Comparison of ENCODE assay signal across 27 mouse cellular contexts in genomic region chr11:119705381-119706066, GRCm38 (mm10).
"Had no signal": no experiment of that assay in that cellular context is flagged by ENCODE, and none has a peak within 500 bp of the region (broad histone marks: within the 10 kb centered on the region; RNA-seq: fewer than 3 reads in every experiment).

No protein-coding gene starts in this region.

- DNase-seq: gastrocnemius, postnatal 14 days; heart, adult 18-20 months; heart, postnatal 14 days; heart, postnatal 36 days; kidney, adult 18-20 months; kidney, adult 9 months; kidney, postnatal 10 days; kidney, postnatal 25 days; kidney, postnatal 4 days; liver; liver, embryonic 13.5 days had no signal

- H3K27ac ChIP-seq: heart, embryonic 10.5 days; hindbrain, embryonic 10.5 days; hindbrain, embryonic 12.5 days; hindbrain, embryonic 14.5 days; intestine, embryonic 15.5 days; kidney, embryonic 15.5 days; layer of hippocampus, adult 2 months; left cerebral cortex, adult 2 months; limb, embryonic 10.5 days; limb, embryonic 12.5 days; liver, embryonic 13.5 days; liver, embryonic 15.5 days had no signal

- H3K36me3 ChIP-seq: heart, embryonic 10.5 days; heart, embryonic 12.5 days; hindbrain, embryonic 10.5 days; hindbrain, embryonic 12.5 days; intestine, embryonic 15.5 days; kidney, embryonic 15.5 days; limb, embryonic 10.5 days; limb, embryonic 12.5 days; liver, embryonic 13.5 days; liver, embryonic 15.5 days had no signal

- H3K27me3 ChIP-seq: heart, embryonic 12.5 days; hindbrain, embryonic 12.5 days; intestine, embryonic 15.5 days; kidney, embryonic 15.5 days; limb, embryonic 12.5 days; liver, embryonic 13.5 days; liver, embryonic 15.5 days had no signal

- ATAC-seq: hindbrain, embryonic 16.5 days; inflammation-experienced regulatory T-cells, adult 6 months; intestine, embryonic 15.5 days; intestine, postnatal 0 days had no signal

- H3K4me1 ChIP-seq: intestine, embryonic 15.5 days; kidney, embryonic 15.5 days; limb, embryonic 10.5 days had no signal

- H3K4me2 ChIP-seq: heart, embryonic 12.5 days; hindbrain, embryonic 12.5 days; hindbrain, embryonic 14.5 days; intestine, embryonic 15.5 days; kidney, embryonic 15.5 days; limb, embryonic 12.5 days; liver, embryonic 11.5 days; liver, embryonic 13.5 days; liver, embryonic 15.5 days had no signal

- H3K9me3 ChIP-seq: heart, embryonic 10.5 days; hindbrain, embryonic 10.5 days; hindbrain, embryonic 12.5 days; intestine, embryonic 15.5 days; kidney, embryonic 15.5 days; limb, embryonic 10.5 days; limb, embryonic 12.5 days; liver, embryonic 13.5 days; liver, embryonic 15.5 days had no signal

- H3K9ac ChIP-seq: heart, embryonic 12.5 days; hindbrain, embryonic 12.5 days; hindbrain, embryonic 14.5 days; intestine, embryonic 15.5 days; kidney, embryonic 15.5 days; limb, embryonic 12.5 days; liver, embryonic 13.5 days; liver, embryonic 15.5 days had no signal

- H3K4me3 ChIP-seq: heart, embryonic 10.5 days; heart, embryonic 12.5 days; hindbrain, embryonic 10.5 days; hindbrain, embryonic 12.5 days; intestine, embryonic 15.5 days; kidney, embryonic 15.5 days; layer of hippocampus, adult 2 months; left cerebral cortex, adult 2 months; limb, embryonic 10.5 days; limb, embryonic 12.5 days; liver, embryonic 13.5 days; liver, embryonic 15.5 days had no signal
